ENCODE assay signal across 14 mouse cellular contexts in the genomic region with DNA sequence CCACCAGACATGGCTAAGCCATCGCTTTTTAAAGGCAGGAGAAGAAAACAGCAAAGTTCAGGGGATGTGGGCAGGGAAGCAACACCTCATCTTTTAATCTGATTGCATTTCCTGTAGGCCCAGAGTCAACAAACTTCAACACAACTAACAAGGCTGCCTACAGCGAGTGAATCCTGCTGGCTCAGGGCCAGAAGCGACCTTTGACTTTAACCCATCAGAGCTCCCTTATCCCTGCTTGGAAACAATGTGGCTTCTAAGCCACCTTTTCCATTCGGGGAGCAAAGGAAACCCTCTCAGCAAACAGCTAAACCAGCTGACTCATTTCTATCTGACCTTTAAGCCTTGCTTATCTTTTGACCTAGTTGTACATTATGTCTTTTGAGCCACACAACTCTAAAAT. TPM values are rescaled to one million over a fixed set of nuclear protein-coding genes. Genes with fewer than 3 reads are reported as not detected.
DNase-seq lines count a peak whose midpoint lies in the region; ATAC-seq and TF ChIP-seq lines count a peak whose summit lies in the region.
"Had no signal": no experiment of that assay in that cellular context is flagged by ENCODE, and none has a peak within 500 bp of the region (broad histone marks: within the 10 kb centered on the region; RNA-seq: fewer than 3 reads in every experiment).

No protein-coding gene starts in this region.

- no peak overlapping the region for H3K4me3 ChIP-seq in intestine, postnatal 0 days (ENCODE audit: low read depth, low read length)
- no peak overlapping the region for H3K4me3 ChIP-seq in liver, embryonic 15.5 days (replicated peaks)
- H3K4me3 ChIP-seq in gastrocnemius, adult 2 months = no peak overlapping the region
- H3K4me3 ChIP-seq: heart, embryonic 12.5 days; hindbrain, embryonic 10.5 days; lung, embryonic 15.5 days had no signal

- no peaks in the 10 kb centered on the region for H3K27me3 ChIP-seq in intestine, postnatal 0 days (replicated peaks; ENCODE audit: control insufficient read depth, insufficient read depth, low read length)
- H3K27me3 ChIP-seq in liver, embryonic 15.5 days = no peaks in the 10 kb centered on the region; the same call in 1 of the 2 replicates
- H3K27me3 ChIP-seq: lung, embryonic 15.5 days had no signal

- no peaks in the 10 kb centered on the region for H3K36me3 ChIP-seq in intestine, postnatal 0 days (ENCODE audit: control insufficient read depth, insufficient read depth)
- no peaks in the 10 kb centered on the region for H3K36me3 ChIP-seq in liver, embryonic 15.5 days (replicated peaks)
- H3K36me3 ChIP-seq: heart, embryonic 12.5 days; hindbrain, embryonic 10.5 days; lung, embryonic 15.5 days had no signal

- WGBS in intestine, postnatal 0 days = 21% methylated on average over 4 of the region's 4 CpGs
- 31% methylated on average over 4 of the region's 4 CpGs for WGBS in liver, embryonic 15.5 days (ENCODE audit: insufficient replicate concordance)

- no peak overlapping the region for H3K9ac ChIP-seq in intestine, postnatal 0 days (ENCODE audit: low read depth, low read length)
- no peak overlapping the region for H3K9ac ChIP-seq in liver, embryonic 15.5 days
- H3K9ac ChIP-seq: heart, embryonic 12.5 days; lung, embryonic 15.5 days had no signal

- no peak overlapping the region for H3K4me2 ChIP-seq in intestine, postnatal 0 days (replicated peaks; ENCODE audit: low read depth)
- no peak overlapping the region for H3K4me2 ChIP-seq in liver, embryonic 15.5 days
- H3K4me2 ChIP-seq: heart, embryonic 12.5 days; lung, embryonic 15.5 days had no signal

- 0 out of 2 replicates have a peak, but pooled peaks cover 11% of the 10 kb centered on the region for H3K4me1 ChIP-seq in intestine, postnatal 0 days (replicated peaks; ENCODE audit: control insufficient read depth, insufficient read depth, low read length)
- H3K4me1 ChIP-seq in liver, embryonic 15.5 days (replicated peaks) = peaks cover 47% of the 10 kb centered on the region
- H3K4me1 ChIP-seq: lung, embryonic 15.5 days had no signal

- TF ChIP-seq CTCF in intestine, postnatal 0 days (IDR thresholded peaks at IDR 0.05; ENCODE audit: low read depth) = no peak
- no peak for TF ChIP-seq CTCF in gastrocnemius, adult 2 months (IDR thresholded peaks at IDR 0.05)

- DNase-seq in CD4-positive helper T cell, adult 2 months (ENCODE audit: low read depth, low spot score) = peak; percentile 68
- no peak for DNase-seq in gastrocnemius, adult 2 months
- no peak for DNase-seq in urinary bladder, adult 2 months (ENCODE audit: low spot score)
- no peak for DNase-seq in ovary, postnatal 14 days (ENCODE audit: low spot score)
- DNase-seq in left cerebral cortex, adult 18-20 months (ENCODE audit: low spot score in 2 of 2) = no peak
- DNase-seq: cerebellum, adult 9-10 months; gastrocnemius, postnatal 10 days had no signal

- peak; percentile 68 for ATAC-seq in activated CD4-positive, CD25-positive, alpha-beta regulatory T cell, adult 4 months
- ATAC-seq in intestine, postnatal 0 days = peak; percentile 87
- ATAC-seq in liver, embryonic 15.5 days (ENCODE audit: insufficient read depth) = peak; percentile 26; the same call in 1 of the 2 replicates

- H3K27ac ChIP-seq in intestine, postnatal 0 days (ENCODE audit: low read depth, low read length) = peak overlapping the region; percentile 86
- peak overlapping the region; percentile 79 for H3K27ac ChIP-seq in liver, embryonic 15.5 days (replicated peaks)
- no peak overlapping the region for H3K27ac ChIP-seq in gastrocnemius, adult 2 months
- H3K27ac ChIP-seq: hindbrain, embryonic 10.5 days; lung, embryonic 15.5 days had no signal

- no peaks in the 10 kb centered on the region for H3K9me3 ChIP-seq in intestine, postnatal 0 days (ENCODE audit: control insufficient read depth)
- no peaks in the 10 kb centered on the region for H3K9me3 ChIP-seq in liver, embryonic 15.5 days (replicated peaks)
- H3K9me3 ChIP-seq: lung, embryonic 15.5 days had no signal

- intact Hi-C loops in gastrocnemius, adult 2 months (cut with DNase I) = no loop called here

RNA-seq across cellular contexts. Expression of gene Rab4a, which starts 9.0 kb away (rescaled TPM):
- 10 to 100 TPM; 14.2 to 20.3 TPM for polyA plus RNA-seq in activated CD4-positive, CD25-positive, alpha-beta regulatory T cell, adult 4 months (2017; shearing (Covaris generic))
- 104 TPM in 2 replicates for polyA plus RNA-seq in intestine, postnatal 0 days (2015; fragmentation: Nextera tagmentation; extraction: Ambion mirVana)
- polyA plus RNA-seq in liver, embryonic 15.5 days (2015; fragmentation: Nextera tagmentation; extraction: Ambion mirVana) = 28.8 and 33.1 TPM in 2 replicates
- 10 to 100 TPM; 12.0 to 12.4 TPM for total RNA-seq in gastrocnemius, adult 2 months (2021)
- polyA plus RNA-seq in urinary bladder, adult 2 months (2012; rRNA removed) = 37.0 and 41.4 TPM in 2 replicates
- total RNA-seq in left cerebral cortex, adult 18-20 months (2021) = 10 to 100 TPM; 45.1 to 50.6 TPM
- total RNA-seq: neutrophil, adult 5-6 weeks had no signal

Comparison
In these comparisons a context has a peak if more than half of its experiments do, and no peak if none do; other contexts are left out.
1. ATAC-seq: peak in every context shown above with its lines; median percentile 87 in intestine, postnatal 0 days; 68 in activated CD4-positive, CD25-positive, alpha-beta regulatory T cell, adult 4 months; 26 in liver, embryonic 15.5 days.